Mouse (Mus musculus) intestine, embryonic 14.5 days (tissue): ENCODE measurements around the gene Pla2g1b. TPM values are rescaled to one million over a fixed set of nuclear protein-coding genes. Genes with fewer than 3 reads are reported as not detected.
"Not testable (repeated sequence)": the region's sequence is repeated elsewhere in the genome, so short reads cannot be mapped to it uniquely, and the experiment has no call there.

ENCODE experiments used
- ATAC-seq: fragments of 200-750 bp; cut with Nextera tagmentation; replicated peaks from 2 replicates; pipeline ENCODE4 v1.8.0; 2017; ENCODE audit warnings: low read depth, moderate number of reproducible peaks, moderate TSS enrichment, moderate library complexity; ENCODE audit not compliant: low FRiP score, low TSS enrichment
- DNase-seq: peaks from one replicate; pipeline ENCODE4 v3.0.0-alpha.2; 2018; ENCODE audit warnings: low spot score
- H3K27ac ChIP-seq: fragments of 300-500 bp; sonication (generic); 2 replicates; pipeline ENCODE4 v1.5.1; 2014; ENCODE audit warnings: low read depth, mild to moderate bottlenecking, control low read depth
- H3K27me3 ChIP-seq: fragments of 300-500 bp; sonication (generic); replicated peaks from 2 replicates; pipeline ENCODE4 v1.6.1; 2014; ENCODE audit warnings: low read length, control low read depth; ENCODE audit not compliant: control insufficient read depth, insufficient read depth
- H3K36me3 ChIP-seq: fragments of 300-500 bp; sonication (generic); 2 replicates; pipeline ENCODE4 v1.6.1; 2014; ENCODE audit warnings: low read length, control low read depth; ENCODE audit not compliant: control insufficient read depth, insufficient read depth
- H3K4me1 ChIP-seq: fragments of 300-500 bp; sonication (generic); replicated peaks from 2 replicates; pipeline ENCODE4 v1.6.1; 2014; ENCODE audit warnings: low read length, control low read depth, mixed read lengths; ENCODE audit not compliant: control insufficient read depth, insufficient read depth
- H3K4me2 ChIP-seq: fragments of 300-500 bp; sonication (generic); 2 replicates; pipeline ENCODE4 v1.6.1; 2014; ENCODE audit warnings: low read length
- H3K4me3 ChIP-seq: fragments of 300-500 bp; sonication (generic); 2 replicates; pipeline ENCODE4 v1.5.1; 2014; ENCODE audit warnings: low read depth, low read length, control low read depth, mixed read lengths
- H3K9ac ChIP-seq: fragments of 300-500 bp; sonication (generic); 2 replicates; pipeline ENCODE4 v1.6.1; 2014; ENCODE audit warnings: mild to moderate bottlenecking, low read length
- H3K9me3 ChIP-seq: fragments of 300-500 bp; sonication (generic); 2 replicates; pipeline ENCODE4 v1.6.1; 2016; ENCODE audit warnings: low read length, control low read depth; ENCODE audit not compliant: control insufficient read depth
- WGBS: fragments of 180-500 bp; shearing (Covaris S2); extraction: QIAGEN DNeasy Blood & Tissue Kit; methylation state at CpG from one replicate; pipeline ENCODE4 v1.1.7; 2014; 5-methylcytosine and 5-hydroxymethylcytosine counted together
- polyA plus RNA-seq: library from polyadenylated mRNA; unstranded; fragments of >200 nt; fragmentation: Nextera tagmentation; extraction: Ambion mirVana; gene quantifications from 2 replicates; pipeline ENCODE4 v1.2.1, GENCODE M21; 2014

The Pla2g1b gene
- polyA plus RNA-seq, 1 experiment from 2014 or later, result 5.0 TPM

GRCm38 (mm10) chr5:115513246-115513645 lies 47.2 kb downstream of the Pla2g1b start:
- WGBS, result 94% methylated on average over 14 of the region's 14 CpGs
- ATAC-seq (no peak), DNase-seq (no peak)
- Histone ChIP-seq H3K4me3 (no peak overlapping the region), H3K4me2 (no peak overlapping the region), H3K4me1 (peaks cover 39% of the 10 kb centered on the region), H3K27me3 (no peaks in the 10 kb centered on the region), H3K27ac (no peak overlapping the region), H3K9ac (no peak overlapping the region), H3K9me3 (no peaks in the 10 kb centered on the region), H3K36me3 (no peaks in the 10 kb centered on the region)

- WGBS, result 91% methylated on average over 16 of the region's 16 CpGs
- no peaks in the 10 kb centered on the region for H3K9me3 ChIP-seq
- ATAC-seq, result no peak
- DNase-seq, result no peak
- peaks cover 34% of the 10 kb centered on the region for H3K4me1 ChIP-seq
- no peak overlapping the region for H3K4me3 ChIP-seq
- no peaks in the 10 kb centered on the region for H3K27me3 ChIP-seq
- no peak overlapping the region for H3K27ac ChIP-seq
- no peaks in the 10 kb centered on the region for H3K36me3 ChIP-seq
- no peak overlapping the region for H3K4me2 ChIP-seq
- no peak overlapping the region for H3K9ac ChIP-seq
Measured at GRCm38 (mm10) chr5:115513721-115514120, 47.7 kb downstream of the Pla2g1b start.

GRCm38 (mm10) chr5:115514346-115514745 lies 48.3 kb downstream of the Pla2g1b start:
- Histone ChIP-seq H3K4me2 (no peak overlapping the region), H3K4me3 (no peak overlapping the region), H3K27ac (peak overlapping the region; percentile 54), H3K27me3 (no peaks in the 10 kb centered on the region), H3K9ac (no peak overlapping the region), H3K36me3 (no peaks in the 10 kb centered on the region), H3K9me3 (no peaks in the 10 kb centered on the region), H3K4me1 (peaks cover 30% of the 10 kb centered on the region)
- 63% methylated on average over 6 of the region's 6 CpGs for WGBS
- DNase-seq, result no peak
- ATAC-seq, result no peak

DNA sequence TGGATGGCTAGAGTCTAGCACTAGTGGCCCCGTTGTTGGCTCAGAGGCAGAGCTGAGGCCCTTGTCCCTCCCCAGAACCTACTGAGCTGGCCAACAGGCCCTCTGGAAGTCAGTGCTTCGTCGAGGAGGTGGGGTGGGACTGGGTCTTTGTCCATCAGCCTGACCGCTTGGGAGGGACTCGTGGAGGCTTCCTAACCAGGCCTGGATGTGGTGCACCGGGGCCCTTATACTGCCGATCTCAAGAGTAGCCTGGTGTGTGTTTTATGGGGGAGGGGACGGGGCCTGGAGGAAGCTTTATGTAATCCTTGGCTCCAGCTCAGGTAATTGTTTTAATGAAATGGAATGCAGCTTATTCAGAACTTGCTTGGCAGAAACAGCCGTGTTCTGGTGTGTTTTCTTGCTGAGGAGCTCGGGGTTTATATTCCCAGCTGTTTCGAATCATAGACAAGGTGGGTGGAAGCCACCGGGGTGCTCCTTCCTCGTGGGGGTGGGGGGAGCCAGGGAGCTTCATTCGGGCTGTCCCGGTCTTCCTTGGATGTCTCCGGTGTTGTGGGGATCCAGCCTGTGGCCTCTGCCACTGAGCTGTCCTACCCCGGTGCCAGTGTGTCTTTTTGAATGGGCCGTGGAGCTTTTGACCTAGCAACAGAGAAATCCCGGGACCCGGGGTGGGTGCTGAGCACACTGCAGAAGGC lies 49.0 kb downstream of the Pla2g1b start:
- Histone ChIP-seq H3K4me1 (peaks cover 26% of the 10 kb centered on the region), H3K4me2 (peak overlapping the region; percentile 35), H3K9me3 (no peaks in the 10 kb centered on the region), H3K9ac (no peak overlapping the region), H3K36me3 (no peaks in the 10 kb centered on the region), H3K4me3 (no peak overlapping the region), H3K27me3 (no peaks in the 10 kb centered on the region), H3K27ac (peak overlapping the region; percentile 54)
- DNase-seq (no peak), ATAC-seq (peak; percentile 72)
- WGBS, result 32% methylated on average over 20 of the region's 20 CpGs

DNA sequence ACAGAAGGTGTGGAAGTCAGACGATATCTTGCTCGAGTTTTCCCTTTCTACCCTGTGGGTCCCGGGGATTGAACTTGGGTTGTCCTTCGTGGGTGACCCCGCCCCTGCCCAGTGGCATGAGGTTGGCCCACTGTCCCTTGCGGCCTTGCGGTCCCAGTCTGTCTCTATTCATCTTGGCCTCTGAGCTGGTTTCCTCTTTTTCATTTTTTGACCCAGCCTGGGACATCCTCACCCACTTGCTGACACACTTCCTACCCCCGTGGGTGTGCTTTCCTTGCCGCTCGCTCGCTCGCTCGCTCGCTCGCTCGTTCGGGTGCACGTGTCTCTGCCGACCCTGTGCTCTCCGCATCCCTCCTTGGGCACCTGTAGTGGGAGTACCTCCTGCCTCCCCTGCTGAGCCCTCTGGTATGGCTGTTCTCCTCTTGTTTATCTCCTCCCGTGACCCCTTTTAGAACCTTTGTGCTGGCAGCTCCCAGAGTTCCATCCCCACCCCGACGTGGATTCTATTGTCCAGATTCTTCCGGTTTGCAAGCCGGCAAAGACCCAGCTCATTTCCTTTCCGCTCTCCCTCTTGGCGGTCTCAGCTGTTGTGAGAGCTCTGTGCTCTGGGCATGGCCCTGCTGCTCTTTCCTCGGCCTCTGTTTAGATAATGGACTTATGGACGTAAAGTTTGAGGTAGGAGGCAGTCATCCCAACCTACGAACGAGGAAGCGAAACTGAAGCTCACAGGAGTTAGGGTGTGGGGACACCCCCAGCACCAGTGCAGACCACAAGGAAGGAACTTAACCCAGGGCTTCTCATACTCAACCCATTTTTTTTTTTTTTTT lies 50.2 kb downstream of the Pla2g1b start:
- Histone ChIP-seq H3K9ac (no peak overlapping the region), H3K27ac (peak overlapping the region; percentile 54), H3K9me3 (no peaks in the 10 kb centered on the region), H3K27me3 (no peaks in the 10 kb centered on the region), H3K4me1 (peaks cover 29% of the 10 kb centered on the region), H3K4me3 (no peak overlapping the region), H3K36me3 (no peaks in the 10 kb centered on the region), H3K4me2 (no peak overlapping the region)
- no peak for ATAC-seq
- 75% methylated on average over 32 of the region's 32 CpGs for WGBS
- DNase-seq, result no peak

DNA sequence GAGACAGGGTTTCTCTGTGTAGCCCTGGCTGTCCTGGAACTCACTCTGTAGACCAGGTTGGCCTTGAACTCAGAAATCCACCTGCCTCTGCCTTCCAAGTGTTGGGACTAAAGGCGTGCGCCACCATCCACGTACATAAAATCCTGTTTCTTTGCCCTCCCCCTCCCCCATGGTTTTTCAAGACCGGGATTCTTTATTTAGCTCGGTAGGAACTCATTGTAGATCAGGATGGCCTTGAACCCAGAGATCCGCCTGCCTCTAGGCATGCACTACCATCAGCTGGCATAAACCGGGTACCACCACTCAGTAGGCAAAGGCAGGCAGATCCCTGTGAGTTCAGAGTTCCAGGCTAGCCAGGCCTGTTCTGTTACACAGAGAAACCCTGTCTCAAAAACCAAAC lies 50.8 kb downstream of the Pla2g1b start:
- H3K4me3 ChIP-seq, result no peak overlapping the region
- H3K9me3 ChIP-seq, result no peaks in the 10 kb centered on the region
- ATAC-seq (no peak), DNase-seq (no peak)
- H3K27me3 ChIP-seq, result no peaks in the 10 kb centered on the region
- 83% methylated on average over 7 of the region's 7 CpGs for WGBS
- no peak overlapping the region for H3K9ac ChIP-seq
- peak overlapping the region; percentile 54 for H3K27ac ChIP-seq
- H3K36me3 ChIP-seq, result no peaks in the 10 kb centered on the region
- no peak overlapping the region for H3K4me2 ChIP-seq
- peaks cover 35% of the 10 kb centered on the region for H3K4me1 ChIP-seq

- 90% methylated on average over 9 of the region's 9 CpGs for WGBS
- Histone ChIP-seq H3K27ac (no peak overlapping the region), H3K9me3 (no peaks in the 10 kb centered on the region), H3K27me3 (no peaks in the 10 kb centered on the region), H3K36me3 (no peaks in the 10 kb centered on the region), H3K4me3 (no peak overlapping the region), H3K9ac (no peak overlapping the region), H3K4me2 (no peak overlapping the region), H3K4me1 (peaks cover 41% of the 10 kb centered on the region)
- no peak for DNase-seq
- no peak for ATAC-seq
Measured at GRCm38 (mm10) chr5:115517501-115517900, 51.4 kb downstream of the Pla2g1b start.

GRCm38 (mm10) chr5:115518214-115518613 lies 52.2 kb downstream of the Pla2g1b start:
- not testable (repeated sequence) for DNase-seq, H3K4me3 ChIP-seq, H3K36me3 ChIP-seq, H3K9ac ChIP-seq, H3K27ac ChIP-seq, H3K9me3 ChIP-seq, H3K4me2 ChIP-seq, H3K27me3 ChIP-seq, ATAC-seq
- H3K4me1 ChIP-seq, result peaks cover 44% of the 10 kb centered on the region
- WGBS, result 95% methylated on average over 6 of the region's 8 CpGs
